Mouse (Mus musculus) left cerebral cortex, adult 11 months (tissue): ENCODE results near the gene Mbtd1.

ENCODE experiments used
- DNase-seq: peaks from one replicate; pipeline ENCODE4 v3.0.0; 2022; ENCODE audit warnings: low spot score

Gene Mbtd1

DNA sequence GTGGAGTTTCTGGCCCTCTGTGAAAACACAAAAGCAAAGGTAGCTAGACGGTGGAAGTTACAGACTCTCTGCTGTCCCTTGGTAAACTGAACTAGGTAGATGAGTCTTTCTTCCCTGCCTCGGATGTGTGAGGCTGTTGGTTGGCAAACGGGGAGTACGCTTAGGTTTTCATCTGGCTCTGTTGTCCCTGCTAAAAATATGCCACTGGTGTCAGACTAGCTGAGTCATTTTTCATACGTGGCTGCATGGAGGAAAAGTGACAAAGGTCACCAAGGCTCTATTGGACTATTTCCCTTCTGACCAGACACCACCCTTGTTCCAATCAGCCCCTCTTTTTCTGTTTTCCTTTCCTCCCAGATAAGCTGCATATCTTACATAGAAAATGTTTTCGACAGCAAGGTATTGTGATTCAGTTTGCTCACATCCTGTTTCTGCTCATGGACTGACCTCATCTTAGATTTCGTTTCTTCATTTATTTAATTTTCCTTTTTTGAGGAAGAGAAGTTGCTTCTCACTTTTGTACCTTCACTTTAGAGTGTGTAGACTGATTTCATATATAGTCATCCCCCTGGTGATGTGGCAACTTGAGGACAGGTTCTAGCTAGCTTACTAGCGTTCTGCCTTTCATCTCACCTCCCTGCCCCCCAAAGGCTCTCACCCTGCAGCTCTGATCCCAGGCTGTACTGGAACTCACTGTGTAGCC is 102.1 kb downstream of the Mbtd1 start:
- DNase-seq, result no peak

DNA sequence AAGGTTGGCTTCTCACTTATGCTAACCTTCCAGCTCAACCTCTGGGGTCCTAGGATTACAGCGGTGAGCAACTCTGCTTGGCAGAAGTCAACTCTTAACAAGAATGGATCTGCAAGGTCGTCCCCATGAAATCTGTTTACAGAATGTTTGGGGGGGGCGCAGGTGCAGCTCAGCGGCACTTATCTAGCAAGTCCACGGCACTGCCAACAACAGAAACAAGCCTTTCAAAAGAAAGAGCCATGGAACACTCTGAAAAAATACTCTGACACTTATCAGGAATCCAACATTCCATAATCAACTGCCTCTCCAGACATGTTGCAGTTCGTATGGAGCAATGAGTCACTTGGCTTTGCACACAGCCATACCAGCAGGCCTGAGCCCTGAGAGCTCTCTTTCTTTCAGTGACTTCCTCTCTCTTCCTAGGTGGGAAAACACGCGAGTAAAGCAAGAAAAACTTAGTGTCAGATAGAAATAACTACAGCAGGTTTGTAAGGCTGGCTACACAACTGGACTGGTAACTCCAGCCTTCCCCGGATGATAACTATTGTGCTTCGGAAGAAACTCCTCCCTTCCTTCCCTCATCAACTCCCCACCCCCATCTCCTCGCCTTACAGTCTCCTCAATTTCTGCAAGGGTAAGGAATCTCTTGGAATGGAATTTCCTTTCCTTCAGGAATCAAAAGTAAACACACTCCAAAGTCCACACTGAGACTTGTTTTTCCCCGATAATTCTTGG is 102.8 kb downstream of the Mbtd1 start:
- no peak for DNase-seq

DNA sequence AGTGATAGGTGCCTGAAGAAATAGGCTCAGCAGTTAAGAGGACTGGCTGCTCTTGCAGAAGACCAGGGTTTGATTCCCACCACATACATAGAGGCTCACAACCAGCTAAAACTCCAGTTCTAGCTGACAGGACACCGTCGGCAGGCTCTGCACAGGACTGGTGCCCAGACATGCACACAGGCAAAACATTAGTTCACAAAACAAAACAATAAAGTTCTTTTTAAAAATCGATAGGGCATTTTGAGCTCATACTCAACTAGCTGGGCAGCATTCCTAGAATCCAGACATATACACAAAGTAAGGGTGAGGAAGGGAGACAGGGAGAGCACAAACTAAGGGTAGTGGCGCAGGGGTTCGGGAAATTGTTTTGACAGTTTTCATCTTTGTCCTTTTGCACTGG is 108.9 kb downstream of the Mbtd1 start:
- no peak for DNase-seq

DNA sequence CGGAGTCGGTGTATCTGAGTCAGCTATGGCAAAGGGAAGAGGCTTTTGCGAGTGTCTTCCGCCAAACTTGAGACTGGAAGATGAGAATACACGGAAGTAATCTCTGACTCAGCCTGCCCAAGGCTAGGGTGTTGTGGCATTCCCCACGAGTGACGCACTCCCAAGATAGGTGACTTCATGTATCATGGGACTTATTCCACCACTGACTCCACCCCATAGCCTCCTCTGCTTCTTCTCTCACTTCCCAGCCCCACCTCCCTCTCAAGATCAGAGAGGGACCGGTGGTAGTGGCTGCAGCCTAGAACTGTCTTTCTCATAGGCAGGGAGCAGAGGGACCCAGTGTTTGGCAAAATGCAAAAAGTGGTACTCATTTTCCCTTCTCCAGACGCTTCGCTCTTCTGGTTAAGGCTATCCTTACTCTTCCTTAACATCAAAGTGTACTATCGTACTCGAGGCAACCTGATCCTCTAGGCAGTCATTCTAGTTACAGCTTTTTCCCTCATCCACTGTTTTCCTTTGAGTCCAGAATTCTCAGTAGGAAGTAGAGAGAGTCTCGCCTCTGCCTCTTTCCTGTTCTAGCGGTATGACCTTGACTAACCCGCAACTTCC is 109.6 kb downstream of the Mbtd1 start:
- DNase-seq, result peak; percentile 86

- DNase-seq, result peak; percentile 87
Measured at GRCm38 (mm10) chr11:93995720-93996305, 110.2 kb downstream of the Mbtd1 start, which contains the start of gene Spag9. Gene Spag9 (plus strand): TSS chr11:93996091.
